8 mouse cellular contexts compared by ENCODE assay signal in the genomic region with DNA sequence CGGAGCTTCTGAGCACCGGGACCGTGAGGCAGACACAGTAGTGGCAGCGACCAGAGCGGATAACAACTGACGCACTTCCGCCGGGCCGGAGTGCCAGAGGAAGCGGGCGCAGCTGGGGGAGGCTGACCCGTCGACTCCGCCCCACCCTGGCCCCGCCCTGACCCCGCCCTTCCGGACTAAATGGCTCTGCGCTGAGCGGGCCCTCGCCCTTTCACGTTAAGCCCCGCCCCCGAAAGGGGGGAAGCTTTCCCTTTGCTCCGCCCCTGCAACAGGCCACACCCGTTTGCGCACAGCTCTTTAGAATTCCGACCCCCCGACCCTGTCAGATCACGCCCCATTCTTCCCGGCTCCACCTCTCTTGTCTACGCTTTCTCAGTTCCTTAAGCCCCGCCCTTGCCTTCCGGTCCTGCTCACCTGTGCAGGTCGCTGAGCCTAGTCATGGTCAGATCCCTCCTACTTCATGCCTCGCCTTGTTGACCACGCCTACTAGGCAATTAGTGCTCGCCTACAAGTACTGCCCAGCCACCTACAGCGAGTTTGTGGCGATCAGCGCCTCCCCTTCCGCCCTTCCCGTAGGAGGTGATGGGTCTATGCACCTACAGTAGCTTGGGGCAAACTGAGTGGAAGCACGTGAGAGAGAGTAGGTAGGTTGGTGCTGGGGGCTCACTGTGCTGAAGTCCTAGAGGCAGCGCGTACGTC. TPM values are rescaled to one million over a fixed set of nuclear protein-coding genes. Genes with fewer than 3 reads are reported as not detected.
DNase-seq lines count a peak whose midpoint lies in the region; ATAC-seq lines count a peak whose summit lies in the region.

Gene Fbrsl1 (minus strand): TSS at position 68 of the 699 bp plus-strand sequence.

- peak; percentile 98 for DNase-seq in adipocyte (ENCODE audit: low spot score)
- DNase-seq in embryo, embryonic 10 days (ENCODE audit: low spot score), result peak; percentile 97
- peak; percentile 92 for DNase-seq in gastrocnemius, postnatal 10 days
- peak; percentile 99 for DNase-seq in induced T-regulatory cell, adult 2 months (ENCODE audit: low read depth)
- peak; percentile 90 to 94 for DNase-seq in left cerebral cortex, adult 9 months (ENCODE audit: low spot score in 2 of 2)
- DNase-seq in right cerebral cortex, postnatal 14 days, result peak; percentile 87
- peak; percentile 97 for DNase-seq in urinary bladder, postnatal 36 days (ENCODE audit: low spot score in 2 of 2)

- peak; percentile 82 for ATAC-seq in megakaryocyte progenitor cell, adult 5-6 weeks (replicated peaks; ENCODE audit: poor library complexity)

RNA-seq across cellular contexts. Expression of gene Fbrsl1, which starts in this region (rescaled TPM):
- 10 to 100 TPM; 33.5 to 37.7 TPM for total RNA-seq in gastrocnemius, postnatal 10 days (2021)
- 21.3 and 35.4 TPM in 2 replicates for total RNA-seq in megakaryocyte progenitor cell, adult 5-6 weeks (2015)
- total RNA-seq in megakaryocyte progenitor cell, adult 5-6 weeks (2017), result 9.3 and 12.2 TPM in 2 replicates

Comparison
In these comparisons a context has a peak if more than half of its experiments do, and no peak if none do; other contexts are left out.
1. Peak in every context shown above with its lines: DNase-seq and ATAC-seq.